Mouse (Mus musculus) left cerebral cortex, postnatal 14 days (tissue): ENCODE results near the gene Ccdc6. TPM values are rescaled to one million over a fixed set of nuclear protein-coding genes. Genes with fewer than 3 reads are reported as not detected.
"Not testable (repeated sequence)": the region's sequence is repeated elsewhere in the genome, so short reads cannot be mapped to it uniquely, and the experiment has no call there.

Experiments used
- DNase-seq, 2 experiments: peaks; one replicate each; pipeline ENCODE4 v3.0.0; 2021 to 2022; ENCODE audit warnings: low spot score in 2 of 2, mixed read lengths in 1 of 2
- intact Hi-C: fragments of 180-260 bp; cut with DNase I; formaldehyde crosslinking; loops from one replicate; pipeline ENCODE4 v1.15.1; 2025
- total RNA-seq, 2 experiments: library from RNA; stranded (reverse); gene quantifications; 2 replicates each; pipeline ENCODE4 v1.2.3; 2021

Gene Ccdc6
- total RNA-seq, 2 experiments from 2014 or later, result 53.9 to 58.8 TPM

DNA sequence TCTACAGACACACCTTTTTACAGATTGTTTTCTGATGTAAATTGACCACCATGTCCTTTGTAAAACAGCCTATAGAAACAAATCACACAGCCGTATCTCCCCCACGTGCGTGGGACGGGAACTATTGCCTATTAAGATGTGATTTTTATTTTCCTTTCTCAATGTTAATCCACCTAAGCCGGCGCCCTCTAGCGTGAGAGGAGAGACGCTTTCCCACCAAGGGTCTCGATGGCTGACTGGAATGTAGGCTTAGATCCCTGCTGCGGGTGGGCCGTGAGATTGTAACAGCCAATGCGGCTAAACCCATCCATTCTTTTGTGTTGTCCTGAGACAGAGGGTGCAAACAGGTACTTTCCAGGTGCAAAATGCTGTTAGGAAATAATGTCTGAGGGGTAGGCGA is 92.9 kb downstream of the Ccdc6 start:
- no peak for DNase-seq
- intact Hi-C loops, result loop anchor here (5.0 kb wide), 1 partner anchor 93 kb away; the partner anchor contains the start of gene Ccdc6

DNA sequence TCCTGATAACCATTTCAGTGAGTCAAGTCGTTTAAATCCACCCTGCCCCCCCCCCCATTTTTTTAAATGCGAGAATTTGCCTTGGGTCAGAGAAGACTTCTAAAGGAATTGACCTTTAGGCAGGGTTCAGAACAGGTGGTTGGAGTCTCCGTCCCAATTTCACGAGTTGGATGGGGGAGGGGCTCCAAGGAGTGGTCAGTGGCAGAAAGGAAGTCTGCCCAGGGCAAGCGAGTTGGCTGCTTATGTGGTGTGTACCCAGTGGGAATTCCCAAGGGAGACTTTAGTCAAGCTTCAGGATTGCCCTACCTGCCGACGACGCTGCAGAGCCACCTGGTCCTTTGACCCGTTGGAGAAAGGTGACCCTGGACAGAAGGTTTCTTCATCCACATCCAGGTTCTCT is 97.4 kb downstream of the Ccdc6 start:
- DNase-seq, result no peak
- intact Hi-C loops, result no loop called here

DNA sequence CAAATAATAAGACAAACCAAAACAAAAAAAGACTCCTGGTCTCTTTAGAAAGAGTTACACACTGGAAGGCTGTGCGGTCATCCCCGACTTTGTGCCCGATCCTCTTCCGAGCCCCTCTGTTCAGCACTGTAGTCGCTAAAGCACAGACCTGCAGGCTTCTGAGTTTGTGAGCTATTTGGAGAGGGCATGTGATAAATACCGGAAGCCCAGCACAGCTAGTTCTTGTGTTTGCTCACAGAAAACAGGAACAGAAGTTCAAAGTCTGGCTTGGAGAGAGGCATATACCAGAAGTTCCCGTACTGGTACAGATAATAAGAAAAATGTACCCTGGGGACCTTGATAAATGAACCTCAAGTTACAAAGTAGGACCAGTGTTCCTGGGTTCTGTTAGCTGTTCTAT is 98.4 kb downstream of the Ccdc6 start:
- intact Hi-C loops, result loop anchor here (5.0 kb wide), 1 partner anchor 102 kb away; no protein-coding TSS in a partner anchor
- DNase-seq, result no peak

DNA sequence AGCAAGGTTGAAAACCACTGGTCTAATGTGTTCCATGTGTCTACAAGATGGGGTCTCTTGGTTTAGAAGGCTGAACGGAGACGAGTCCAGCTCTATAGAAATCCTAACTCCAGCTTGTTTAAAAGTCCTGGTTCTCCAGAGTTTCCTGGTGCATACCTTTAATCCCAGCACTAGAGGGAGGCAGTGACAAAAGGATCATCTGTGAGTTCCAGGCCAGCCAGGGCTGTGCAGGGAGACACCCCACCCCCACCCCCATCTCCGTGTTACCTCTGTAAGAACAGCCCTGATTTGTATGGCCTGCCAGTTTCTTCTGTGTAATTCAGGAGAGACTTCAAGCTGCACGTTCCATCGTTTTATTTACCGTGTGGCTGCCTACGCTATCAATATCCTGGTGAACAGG is 98.9 kb downstream of the Ccdc6 start:
- DNase-seq, result no peak
- intact Hi-C loops, result loop anchor here (5.0 kb wide), 1 partner anchor 102 kb away; no protein-coding TSS in a partner anchor

DNA sequence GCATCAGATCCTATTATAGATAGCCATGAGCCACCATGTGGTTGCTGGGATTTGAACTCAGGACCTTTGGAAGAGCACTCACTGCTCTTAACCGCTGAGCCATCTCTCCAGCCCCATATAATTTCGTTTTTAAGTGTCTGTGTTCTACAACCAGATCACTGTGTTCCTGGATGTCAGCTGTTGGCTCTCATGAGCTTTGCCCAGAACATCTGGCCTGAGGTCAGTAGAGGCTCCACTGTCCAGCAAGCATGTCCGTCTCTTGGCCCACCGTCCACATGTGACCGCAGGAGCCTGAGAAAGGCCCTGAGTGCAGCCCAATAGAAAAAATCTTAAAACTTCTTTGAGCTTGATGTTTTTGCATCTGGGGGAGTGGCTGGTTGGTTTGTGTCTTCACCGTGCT is 99.7 kb downstream of the Ccdc6 start:
- DNase-seq, result no peak
- intact Hi-C loops, result loop anchor here (5.0 kb wide), 1 partner anchor 101 kb away; no protein-coding TSS in a partner anchor

DNA sequence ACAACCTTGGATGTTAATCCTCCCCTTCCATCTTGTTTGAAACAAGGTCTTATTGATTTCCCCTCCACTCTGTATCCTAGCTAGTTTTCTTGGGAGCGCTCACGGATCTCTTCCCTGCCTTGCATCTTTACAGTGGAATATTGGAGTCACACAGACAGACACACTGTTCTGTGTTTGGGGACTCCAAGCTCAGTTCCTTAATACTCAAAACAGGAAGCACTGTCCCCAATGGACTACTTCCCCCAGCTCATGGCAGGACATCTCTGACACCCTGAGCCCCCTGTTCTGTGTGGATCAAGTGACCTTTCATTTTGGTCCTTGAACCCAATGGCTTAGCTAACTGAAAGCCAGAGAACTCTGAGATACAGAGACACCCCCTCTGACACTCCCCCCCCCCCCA is 100.7 kb downstream of the Ccdc6 start:
- intact Hi-C loops, result loop anchor here (5.0 kb wide), 1 partner anchor 100 kb away; no protein-coding TSS in a partner anchor
- DNase-seq, result no peak

DNA sequence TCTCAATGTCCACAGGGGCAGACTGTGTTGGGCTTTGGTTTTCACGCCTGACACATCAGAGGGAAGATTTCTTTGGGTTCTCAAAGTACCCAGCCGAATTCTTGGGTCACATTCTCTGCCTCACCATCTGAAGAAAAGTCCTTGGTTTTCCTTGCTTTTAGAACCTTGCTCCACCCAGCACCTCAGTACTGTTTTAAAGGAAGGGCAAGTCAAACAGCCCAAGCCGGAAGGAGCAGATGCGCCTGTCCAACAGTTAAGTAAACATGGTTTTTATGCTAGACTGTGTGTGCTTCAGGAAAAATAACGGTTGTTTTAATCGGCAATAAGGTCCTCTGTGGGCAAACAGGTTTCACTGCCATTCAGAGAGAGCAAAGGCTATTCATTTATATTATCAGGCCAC is 101.1 kb downstream of the Ccdc6 start:
- intact Hi-C loops, result loop anchor here (5.0 kb wide), 1 partner anchor 99 kb away; no protein-coding TSS in a partner anchor
- DNase-seq, result no peak

DNA sequence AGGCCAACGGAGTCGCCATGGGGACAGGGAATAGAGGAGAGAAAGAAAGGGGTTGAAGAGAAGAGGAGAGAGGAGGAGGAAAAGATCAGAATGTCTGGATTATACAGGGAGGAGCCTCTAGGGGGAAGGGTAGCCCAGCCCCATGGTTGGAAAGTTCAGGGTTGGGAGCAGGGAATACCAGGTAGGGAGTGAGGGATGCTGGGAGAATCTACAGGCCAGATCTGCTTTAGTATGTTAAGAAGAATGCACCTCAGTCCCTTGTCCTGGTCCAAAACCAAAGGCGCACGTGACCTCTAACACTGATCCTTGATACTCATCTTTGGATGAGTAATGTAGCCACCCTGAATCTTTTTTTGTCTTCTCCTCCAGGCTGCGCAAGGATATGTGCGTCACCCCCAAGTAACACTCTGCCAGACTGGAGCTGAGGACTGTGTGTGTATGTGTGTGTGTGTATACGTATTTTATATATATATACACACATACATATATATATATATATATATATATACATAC is 102.1 kb downstream of the Ccdc6 start:
- no peak for DNase-seq
- intact Hi-C loops, result loop anchor here (5.0 kb wide), 1 partner anchor 98 kb away; no protein-coding TSS in a partner anchor

DNA sequence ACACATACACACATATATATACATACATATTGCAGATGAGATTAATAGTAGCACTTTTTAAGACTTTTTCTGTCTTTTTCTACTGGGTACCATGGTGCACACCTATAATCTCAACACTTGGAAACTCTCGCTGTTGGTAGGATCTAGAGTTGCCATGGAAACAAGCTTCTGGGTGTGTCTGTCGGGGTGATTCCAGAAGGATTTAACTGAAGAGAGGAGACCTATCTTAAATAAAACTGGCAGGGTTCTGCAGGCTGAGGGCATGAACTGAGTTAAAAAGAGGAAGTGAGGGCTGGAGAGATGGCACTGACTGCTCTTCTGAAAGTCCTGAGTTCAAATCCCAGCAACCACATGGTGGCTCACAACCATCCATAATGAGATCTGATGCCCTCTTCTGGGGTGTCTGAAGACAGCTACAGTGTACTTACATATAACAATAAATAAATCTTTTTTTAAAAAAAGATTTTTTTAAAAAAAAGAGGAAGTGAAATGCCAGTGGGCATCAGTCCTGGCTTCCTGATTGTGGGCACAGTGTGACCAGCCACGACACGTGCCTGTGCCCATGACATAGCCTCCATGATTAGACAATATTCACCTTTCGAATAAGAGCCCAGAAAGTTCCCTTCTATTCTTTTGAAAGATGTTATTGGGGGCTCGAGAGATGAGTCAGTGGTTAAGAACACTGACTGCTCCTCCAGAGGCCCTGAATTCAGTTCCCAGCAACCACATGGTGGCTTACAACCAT is 102.7 kb downstream of the Ccdc6 start:
- DNase-seq, result no peak
- intact Hi-C loops, result loop anchor here (5.0 kb wide), 1 partner anchor 98 kb away; no protein-coding TSS in a partner anchor

DNA sequence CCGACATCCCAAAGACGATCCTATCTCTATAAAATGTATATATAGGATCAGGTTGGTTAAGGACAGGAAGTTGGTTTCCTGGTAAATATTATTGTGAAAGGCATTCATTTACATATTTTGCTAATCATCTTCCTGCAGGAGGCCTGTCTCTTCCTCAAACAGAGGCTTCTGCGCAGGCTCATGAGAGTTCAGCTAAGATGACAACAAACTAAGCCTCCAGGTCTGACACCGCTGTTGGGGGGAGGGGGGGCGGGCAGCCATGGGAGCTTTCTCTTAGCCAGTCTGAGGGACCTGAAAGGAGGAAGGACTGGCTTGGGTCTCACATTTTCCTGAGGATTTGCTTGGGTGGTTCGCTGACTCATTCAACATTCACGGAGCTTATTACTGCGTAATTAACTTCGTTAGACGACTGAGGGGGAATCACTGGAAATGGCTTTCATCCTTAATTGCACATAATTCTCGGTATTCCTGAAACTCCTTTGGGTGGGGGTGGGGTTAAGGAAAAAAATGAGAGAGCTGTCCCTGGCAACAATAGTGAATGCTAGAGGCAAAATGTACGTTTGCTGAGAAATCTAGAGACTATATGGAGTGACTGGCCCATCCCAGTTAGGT is 104.1 kb downstream of the Ccdc6 start:
- intact Hi-C loops, result no loop called here
- no peak for DNase-seq

DNA sequence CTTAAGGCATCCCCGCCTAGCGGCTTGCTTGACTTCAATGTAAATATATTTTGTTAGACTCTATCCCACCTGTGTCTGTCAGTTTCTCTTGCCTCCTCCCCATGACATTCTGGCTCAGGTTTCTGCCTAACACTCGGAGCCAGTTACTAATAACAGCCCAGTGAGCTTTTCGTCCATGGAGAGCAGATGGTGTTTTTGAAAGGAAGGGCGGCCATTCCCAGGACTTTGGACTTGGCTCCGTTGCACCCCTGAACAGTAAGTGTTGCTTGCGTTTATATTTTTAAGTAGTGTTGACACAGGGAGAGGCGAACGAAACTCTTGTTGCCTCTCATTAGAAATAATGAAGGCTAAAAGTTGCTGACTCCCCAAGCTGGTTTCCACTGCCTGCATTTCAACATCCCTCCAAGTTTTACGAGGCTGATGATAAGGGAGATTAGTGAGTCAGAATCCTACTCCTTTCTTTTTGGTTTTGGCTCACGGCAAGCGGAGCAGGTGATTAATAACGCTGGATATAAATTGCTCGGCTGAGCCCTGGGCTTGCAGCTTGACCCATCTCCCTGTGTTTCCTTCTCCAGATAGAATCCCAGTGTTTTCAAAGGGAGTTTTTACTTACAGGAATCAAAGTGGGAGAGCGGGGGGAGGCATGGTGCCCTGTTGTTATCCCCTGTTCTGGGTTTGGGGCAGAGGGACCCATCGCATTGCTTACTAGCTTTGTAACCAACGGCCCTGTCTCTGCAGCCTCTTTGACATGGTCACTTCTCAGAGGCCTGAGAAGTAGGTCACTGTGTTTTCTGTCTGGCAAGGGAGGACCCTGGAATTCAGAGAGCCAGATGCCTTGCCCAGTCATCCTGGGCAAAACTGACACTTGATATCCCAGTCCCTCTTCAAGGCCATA is 107.8 kb downstream of the Ccdc6 start, which contains the start of gene Mrln:
Gene Mrln (plus strand): TSS at position 160 of the 895 bp plus-strand sequence.
- intact Hi-C loops, result no loop called here
- DNase-seq, result no peak

DNA sequence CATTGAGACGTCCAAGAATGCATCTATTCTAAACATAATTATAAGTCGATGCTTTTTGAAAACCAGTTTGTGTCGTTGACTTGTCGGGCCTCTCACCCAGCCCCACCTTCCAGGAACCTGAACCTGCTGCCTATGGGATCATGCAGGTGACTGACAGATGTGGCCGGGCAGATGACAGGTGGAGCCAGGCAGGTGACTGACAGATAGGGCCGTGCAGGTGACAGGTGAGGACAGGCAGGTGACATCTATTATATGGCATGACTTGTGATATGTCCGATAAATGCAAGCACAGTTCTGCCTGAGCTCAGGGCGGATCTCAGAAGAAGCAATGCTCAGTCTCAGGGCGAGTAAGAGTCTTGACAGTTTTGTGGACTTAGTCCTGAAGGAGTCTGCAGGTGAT is 114.4 kb downstream of the Ccdc6 start:
- intact Hi-C loops, result loop anchor here (5.0 kb wide), 1 partner anchor 36 kb away; the partner anchor contains the start of gene Slc16a9
- no peak for DNase-seq

DNA sequence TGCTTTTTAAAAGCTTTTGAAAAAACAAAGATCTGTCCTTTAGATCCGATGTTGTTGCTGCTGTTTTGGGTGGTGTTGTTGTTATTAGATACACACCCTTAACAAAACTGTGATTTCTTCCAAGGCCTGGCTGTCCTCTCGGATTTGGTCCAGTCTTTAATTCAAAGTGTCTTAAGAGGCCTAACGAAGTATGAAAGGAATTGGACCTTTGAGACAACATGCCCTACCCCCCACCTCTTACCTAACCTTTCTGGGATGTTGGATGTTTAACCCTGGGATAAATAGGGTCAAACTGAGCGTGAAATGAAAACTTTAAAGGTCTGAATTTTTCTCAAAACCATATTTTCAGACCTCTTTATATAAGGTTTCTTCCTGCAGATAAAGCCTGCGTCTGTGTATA is 124.0 kb downstream of the Ccdc6 start:
- intact Hi-C loops, result no loop called here
- no peak for DNase-seq

DNA sequence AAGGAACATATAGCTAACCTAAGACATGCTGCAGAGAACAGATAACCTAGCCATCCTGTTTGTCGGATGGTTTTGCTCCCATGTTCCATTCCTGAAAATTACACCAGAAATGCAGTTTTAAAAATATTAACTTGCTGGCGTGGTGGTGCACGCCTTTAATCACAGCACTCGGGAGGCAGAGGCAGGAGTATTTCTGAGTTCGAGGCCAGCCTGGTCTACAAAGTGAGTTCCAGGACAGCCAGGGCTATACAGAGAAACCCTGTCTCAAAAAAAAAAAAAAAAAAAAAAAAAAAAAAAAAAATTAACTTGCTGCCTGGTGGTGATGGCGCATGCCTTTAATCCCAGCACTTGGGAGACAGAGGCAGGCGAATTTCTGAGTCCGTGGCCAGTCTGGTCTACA is 125.3 kb downstream of the Ccdc6 start:
- DNase-seq, intact Hi-C loops: not testable (repeated sequence)

DNA sequence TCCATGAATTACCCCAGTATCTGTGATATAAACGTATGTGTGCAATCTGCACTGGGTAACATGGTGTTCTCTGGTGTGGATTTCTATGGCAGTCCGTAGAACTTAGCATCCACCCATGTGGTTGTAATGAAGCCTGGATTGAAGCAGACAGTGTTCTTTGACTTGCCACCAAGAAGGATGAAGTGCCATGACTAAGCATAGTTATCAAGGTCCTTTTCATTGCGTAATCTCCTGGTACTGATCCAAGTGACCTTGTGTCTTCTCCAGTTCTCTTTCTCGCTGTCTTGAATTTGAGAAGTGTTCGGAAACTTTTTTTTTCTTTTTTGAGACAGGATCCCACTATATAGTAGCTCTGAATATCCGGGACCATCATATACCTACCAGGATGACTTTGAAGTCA is 127.7 kb downstream of the Ccdc6 start:
- intact Hi-C loops, result no loop called here
- DNase-seq, result no peak

DNA sequence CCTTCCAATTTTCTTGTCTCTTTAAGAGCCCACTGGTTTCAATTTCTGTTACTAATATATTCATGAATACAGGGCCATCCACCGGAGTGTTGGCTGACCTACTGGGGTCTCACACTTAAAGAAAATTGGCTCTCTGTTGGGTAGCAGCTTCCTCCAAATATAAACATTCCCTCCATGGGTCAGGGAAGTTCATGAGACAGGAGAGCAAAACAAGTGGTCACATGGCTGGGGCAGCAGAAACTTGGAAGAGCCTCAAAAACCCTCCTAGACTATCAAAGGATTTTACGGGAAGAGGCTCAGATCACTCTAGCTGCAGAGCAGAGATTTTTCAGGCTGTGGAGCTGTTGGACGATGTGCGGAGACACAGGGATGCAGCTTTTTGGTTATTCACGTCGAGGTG is 128.8 kb downstream of the Ccdc6 start:
- intact Hi-C loops, result no loop called here
- no peak for DNase-seq

DNA sequence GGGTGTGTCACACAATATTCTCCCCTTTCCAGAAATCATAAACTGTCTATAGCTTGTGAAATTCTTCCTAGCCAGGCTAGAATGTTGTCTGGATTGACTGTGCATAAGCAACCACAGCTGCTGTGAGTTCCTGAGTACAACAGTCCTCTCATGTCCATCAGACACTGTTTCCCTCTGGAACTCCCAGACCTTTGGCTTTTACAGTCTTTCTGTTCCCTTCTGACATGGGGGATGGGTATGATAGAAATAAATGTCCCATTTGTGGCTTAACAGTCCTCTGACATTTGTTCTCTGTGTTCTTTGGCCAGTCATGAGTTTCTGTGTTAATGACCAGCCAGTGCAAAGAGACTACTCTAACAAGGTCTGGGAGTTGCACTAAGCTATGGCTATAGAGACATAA is 129.7 kb downstream of the Ccdc6 start:
- DNase-seq, result no peak
- intact Hi-C loops, result no loop called here

DNA sequence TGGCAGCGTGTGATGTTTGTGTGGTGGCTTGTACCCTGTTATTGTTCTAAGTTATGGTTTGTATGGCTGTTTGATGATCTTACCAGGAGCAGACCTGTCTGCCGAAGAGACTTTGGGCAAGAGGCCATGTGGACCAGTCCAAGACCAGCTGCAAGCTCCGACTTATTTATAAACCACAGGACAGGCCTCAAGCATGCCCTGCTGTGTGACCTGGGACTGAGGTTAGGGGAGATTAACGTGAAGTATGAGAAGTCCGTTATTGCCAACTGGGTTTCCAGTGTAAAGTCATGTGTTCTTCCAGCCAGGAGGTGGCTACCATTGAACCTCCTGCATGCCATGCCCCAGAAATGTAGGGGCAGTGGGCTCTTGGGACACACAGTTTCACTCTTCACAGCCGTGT is 133.4 kb downstream of the Ccdc6 start:
- intact Hi-C loops, result no loop called here
- DNase-seq, result no peak

DNA sequence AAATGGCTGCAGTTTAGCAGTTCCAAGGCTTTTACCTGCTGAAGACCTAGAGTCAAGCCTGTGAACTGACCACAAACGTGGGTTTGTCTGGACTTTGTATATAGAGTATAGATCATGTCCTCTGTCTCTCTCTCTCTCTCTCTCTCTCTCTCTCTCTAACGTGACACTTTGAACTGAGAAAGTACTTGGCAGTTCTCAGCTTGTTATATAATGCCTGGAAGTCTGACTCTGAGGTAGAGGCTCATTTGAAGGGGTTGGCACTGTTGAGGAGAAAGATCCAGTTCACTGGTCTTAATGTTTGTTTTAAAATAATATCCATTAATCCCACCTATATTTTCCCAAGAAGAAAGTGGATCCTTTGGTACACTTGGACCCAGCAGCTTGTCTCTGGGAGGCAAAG is 141.0 kb downstream of the Ccdc6 start:
- DNase-seq, result no peak
- intact Hi-C loops, result no loop called here
